7 mouse cellular contexts compared by ENCODE assay signal in genomic region chr3:95135433-95136052, GRCm38 (mm10). TPM values are rescaled to one million over a fixed set of nuclear protein-coding genes. Genes with fewer than 3 reads are reported as not detected.
DNase-seq lines count a peak whose midpoint lies in the region; ATAC-seq lines count a peak whose summit lies in the region.

No protein-coding gene starts in this region.

- WGBS in macrophage (ENCODE audit: missing documents), result 5% methylated on average over 7 of the region's 7 CpGs

- peak; percentile 30; a peak in 2 of 4 replicates for ATAC-seq in hematopoietic stem cell, adult 5-6 weeks (replicated peaks in 1 of 2; ENCODE audit: insufficient read depth in 1 of 2, low FRiP score in 2 of 2, low TSS enrichment in 1 of 2, low read depth in 1 of 2, poor library complexity in 2 of 2, severe bottlenecking in 2 of 2)

- H3K36me3 ChIP-seq in macrophage (ENCODE audit: inconsistent target), result peaks cover 13% of the 10 kb centered on the region; the same call in 1 of the 2 replicates

- peaks cover 37% of the 10 kb centered on the region for H3K79me2 ChIP-seq in macrophage (ENCODE audit: inconsistent target)

- DNase-seq in 416B (ENCODE audit: low read depth), result peak; percentile 93
- peak; percentile 92 for DNase-seq in CD4-positive helper T cell, adult 2 months (ENCODE audit: low read depth, low spot score)
- peak; percentile 27 for DNase-seq in thymus, postnatal 25 days
- no peak for DNase-seq in gastrocnemius, postnatal 4 days (ENCODE audit: low spot score in 2 of 2)
- no peak for DNase-seq in kidney, adult 8-10 months

- H3K4me3 ChIP-seq in macrophage (ENCODE audit: inconsistent target), result peak overlapping the region; percentile 33

- peak overlapping the region; percentile 92 for H3K27ac ChIP-seq in macrophage

RNA-seq across cellular contexts. Expression of gene Lysmd1, which starts 1.7 kb away (rescaled TPM):
- total RNA-seq in hematopoietic stem cell, adult 5-6 weeks (2017), result 8.6 and 10.4 TPM in 2 replicates
- total RNA-seq in macrophage (2018; cell fraction: chromatin; rRNA removed), result 1 to 10 TPM in 18 of 26 experiments, under 1 TPM in 5, not detected in 3; 0.29 to 8.3 (median 2.8) TPM
- 1 to 10 TPM; 1.3 to 8.3 (median 6.0) TPM for total RNA-seq in macrophage (2018; cell fraction: cytosol; rRNA removed)
- total RNA-seq in macrophage (2018; cell fraction: nucleus; rRNA removed), result 10 to 100 TPM in 4 of 26 experiments, 1 to 10 TPM in 21, under 1 TPM in 1; 0.76 to 12.4 (median 4.7) TPM
- 3.6 to 5.0 TPM (median 5.0 TPM) in 3 replicates for polyA plus RNA-seq in macrophage (2018)
- total RNA-seq in gastrocnemius, postnatal 4 days (2021), result 1 to 10 TPM; 6.8 to 7.0 TPM

RNA-seq across cellular contexts. Expression of gene Scnm1, which starts 1.7 kb away (rescaled TPM):
- total RNA-seq in hematopoietic stem cell, adult 5-6 weeks (2017), result 96.4 and 116 TPM in 2 replicates
- total RNA-seq in macrophage (2018; cell fraction: chromatin; rRNA removed), result 100 to 1,000 TPM in 2 of 26 experiments, 10 to 100 TPM in 24; 25.3 to 107 (median 69.8) TPM
- total RNA-seq in macrophage (2018; cell fraction: cytosol; rRNA removed), result 10 to 100 TPM; 16.7 to 49.0 (median 36.7) TPM
- total RNA-seq in macrophage (2018; cell fraction: nucleus; rRNA removed), result 100 to 1,000 TPM in 2 of 26 experiments, 10 to 100 TPM in 24; 33.6 to 120 (median 51.4) TPM
- 24.9 to 62.9 TPM (median 34.6 TPM) in 3 replicates for polyA plus RNA-seq in macrophage (2018)
- 10 to 100 TPM; 48.8 to 51.2 TPM for total RNA-seq in gastrocnemius, postnatal 4 days (2021)

RNA-seq across cellular contexts. Expression of gene Tnfaip8l2, which starts 6.6 kb away (rescaled TPM):
- total RNA-seq in hematopoietic stem cell, adult 5-6 weeks (2017), result 15.2 and 16.3 TPM in 2 replicates
- total RNA-seq in macrophage (2018; cell fraction: chromatin; rRNA removed), result 10 to 100 TPM in 25 of 26 experiments, 1 to 10 TPM in 1; 8.2 to 59.4 (median 20.7) TPM
- total RNA-seq in macrophage (2018; cell fraction: cytosol; rRNA removed), result 100 to 1,000 TPM in 16 of 26 experiments, 10 to 100 TPM in 10; 31.6 to 166 (median 120) TPM
- total RNA-seq in macrophage (2018; cell fraction: nucleus; rRNA removed), result 10 to 100 TPM; 19.5 to 81.9 (median 34.4) TPM
- polyA plus RNA-seq in macrophage (2018), result 63.7 to 188 TPM (median 64.6 TPM) in 3 replicates
- total RNA-seq in gastrocnemius, postnatal 4 days (2021), result 1 to 10 TPM; 2.8 to 3.7 TPM

RNA-seq across cellular contexts. Expression of gene Tmod4, which starts 11.3 kb away (rescaled TPM):
- 0.63 TPM in 1 of 2 replicates, not detected in the other for total RNA-seq in hematopoietic stem cell, adult 5-6 weeks (2017)
- 1 to 10 TPM in 8 of 26 experiments, under 1 TPM in 5, not detected in 13; 0.66 to 2.5 (median 1.2) TPM for total RNA-seq in macrophage (2018; cell fraction: chromatin; rRNA removed)
- total RNA-seq in macrophage (2018; cell fraction: cytosol; rRNA removed), result under 1 TPM in 1 of 26 experiments, not detected in 25; 0.28 TPM
- 1 to 10 TPM in 6 of 26 experiments, under 1 TPM in 3, not detected in 17; 0.48 to 1.9 (median 1.1) TPM for total RNA-seq in macrophage (2018; cell fraction: nucleus; rRNA removed)
- not detected in 3 replicates for polyA plus RNA-seq in macrophage (2018)
- total RNA-seq in gastrocnemius, postnatal 4 days (2021), result 100 to 1,000 TPM; 250 to 275 TPM

RNA-seq across cellular contexts. Expression of gene Sema6c, which starts 24.7 kb away (rescaled TPM):
- 0.31 and 1.3 TPM in 2 replicates for total RNA-seq in hematopoietic stem cell, adult 5-6 weeks (2017)
- 1 to 10 TPM in 16 of 26 experiments, under 1 TPM in 9, not detected in 1; 0.29 to 5.5 (median 1.4) TPM for total RNA-seq in macrophage (2018; cell fraction: chromatin; rRNA removed)
- 1 to 10 TPM in 1 of 26 experiments, under 1 TPM in 25; 0.07 to 1.1 (median 0.33) TPM for total RNA-seq in macrophage (2018; cell fraction: cytosol; rRNA removed)
- 1 to 10 TPM in 7 of 26 experiments, under 1 TPM in 19; 0.17 to 4.9 (median 0.61) TPM for total RNA-seq in macrophage (2018; cell fraction: nucleus; rRNA removed)
- polyA plus RNA-seq in macrophage (2018), result 0.09 to 0.48 TPM in 2 of 3 replicates, not detected in the other
- 100 to 1,000 TPM; 112 to 123 TPM for total RNA-seq in gastrocnemius, postnatal 4 days (2021)

Comparison
In these comparisons a context has a peak if more than half of its experiments do, and no peak if none do; other contexts are left out.
1. DNase-seq: peak in 416B (single experiment), CD4-positive helper T cell, adult 2 months (single experiment) and thymus, postnatal 25 days (single experiment); none in gastrocnemius, postnatal 4 days (0 of 2) and kidney, adult 8-10 months (0 of 2).